Comparison of ENCODE assay signal across 8 mouse cellular contexts in the genomic region with DNA sequence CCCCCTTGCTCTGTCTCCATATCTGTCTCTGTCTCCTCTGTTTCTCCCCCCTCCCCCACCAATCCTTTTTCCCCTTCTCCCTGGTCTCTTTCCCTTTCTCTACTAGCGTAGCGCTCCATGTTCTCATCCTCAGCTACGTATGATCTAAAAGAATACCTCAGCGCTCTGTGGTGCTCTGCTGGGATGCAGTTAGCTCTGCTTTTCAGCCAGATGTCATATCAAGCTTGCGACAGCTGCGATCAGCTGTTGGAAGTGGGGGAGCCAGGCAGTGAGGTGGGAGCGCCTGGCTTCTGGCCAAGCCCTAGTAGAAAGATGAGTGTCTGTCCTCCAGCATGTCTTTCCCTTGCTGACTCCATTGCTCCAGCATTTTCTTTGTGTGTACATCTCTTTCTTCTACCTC.
DNase-seq lines count a peak whose midpoint lies in the region; ATAC-seq lines count a peak whose summit lies in the region.

No protein-coding gene starts in this region.

- peak; percentile 10 for DNase-seq in kidney, adult 18-20 months
- no peak for DNase-seq in kidney, adult 9 months
- peak; percentile 69 for DNase-seq in lung, postnatal 14 days
- no peak for DNase-seq in spleen, postnatal 36 days (ENCODE audit: low spot score in 2 of 2)
- DNase-seq in ovary, postnatal 10 days (ENCODE audit: low spot score) = no peak
- no peak for DNase-seq in spleen, postnatal 4 days (ENCODE audit: low spot score in 2 of 2)

- peak; percentile 51; the same call in 1 of the 2 replicates for ATAC-seq in embryonic facial prominence, embryonic 15.5 days (ENCODE audit: insufficient number of reproducible peaks, low FRiP score, low TSS enrichment, low read depth)
- ATAC-seq in hindbrain, embryonic 15.5 days (ENCODE audit: low FRiP score, low read depth) = peak; percentile 11; the same call in 1 of the 2 replicates

- H3K27me3 ChIP-seq in embryonic facial prominence, embryonic 15.5 days = no peaks in the 10 kb centered on the region
- H3K27me3 ChIP-seq in hindbrain, embryonic 15.5 days = no peaks in the 10 kb centered on the region

- H3K36me3 ChIP-seq in embryonic facial prominence, embryonic 15.5 days = no peaks in the 10 kb centered on the region
- no peaks in the 10 kb centered on the region for H3K36me3 ChIP-seq in hindbrain, embryonic 15.5 days

- no peaks in the 10 kb centered on the region for H3K9me3 ChIP-seq in embryonic facial prominence, embryonic 15.5 days (replicated peaks)
- H3K9me3 ChIP-seq in hindbrain, embryonic 15.5 days = no peaks in the 10 kb centered on the region

- 39% methylated on average over 7 of the region's 7 CpGs for WGBS in embryonic facial prominence, embryonic 15.5 days
- WGBS in hindbrain, embryonic 15.5 days = 59% methylated on average over 7 of the region's 7 CpGs

- no peak overlapping the region for H3K9ac ChIP-seq in embryonic facial prominence, embryonic 15.5 days
- H3K9ac ChIP-seq in hindbrain, embryonic 15.5 days = no peak overlapping the region

- H3K4me2 ChIP-seq in embryonic facial prominence, embryonic 15.5 days (replicated peaks) = 0 out of 2 replicates have a peak overlapping the region, but pooled peaks have one; percentile 1
- no peak overlapping the region for H3K4me2 ChIP-seq in hindbrain, embryonic 15.5 days

- no peak overlapping the region for H3K4me3 ChIP-seq in embryonic facial prominence, embryonic 15.5 days (replicated peaks)
- H3K4me3 ChIP-seq in hindbrain, embryonic 15.5 days = no peak overlapping the region

- peaks cover 13% of the 10 kb centered on the region; the same call in 1 of the 2 replicates for H3K4me1 ChIP-seq in embryonic facial prominence, embryonic 15.5 days
- 0 out of 2 replicates have a peak, but pooled peaks cover 6% of the 10 kb centered on the region for H3K4me1 ChIP-seq in hindbrain, embryonic 15.5 days (replicated peaks)

- no peak overlapping the region for H3K27ac ChIP-seq in embryonic facial prominence, embryonic 15.5 days (replicated peaks)
- peak overlapping the region; percentile 38 for H3K27ac ChIP-seq in hindbrain, embryonic 15.5 days (replicated peaks)

Comparison
In these comparisons a context has a peak if more than half of its experiments do, and no peak if none do; other contexts are left out.
1. DNase-seq: peak in kidney, adult 18-20 months (single experiment) and lung, postnatal 14 days (single experiment); none in kidney, adult 9 months (single experiment), spleen, postnatal 36 days (0 of 2), ovary, postnatal 10 days (single experiment) and spleen, postnatal 4 days (0 of 2).